Mouse (Mus musculus) CH12.LX (cell line): ENCODE data around the gene Asb14.

Source experiments
- CTCF ChIP-seq, 2 experiments: IDR thresholded peaks in 1 of 2; conservative IDR thresholded peaks in 1 of 2; 2 replicates each; pipeline ENCODE4 v1.5.1; 2011 to 2012; ENCODE audit warnings: low read depth in 2 of 2, low read length in 2 of 2, improper control_type of control experiment in 1 of 2, inconsistent platforms in 1 of 2, mild to moderate bottlenecking in 1 of 2, moderate library complexity in 1 of 2
- EP300 ChIP-seq: IDR thresholded peaks from 2 replicates; pipeline ENCODE4 v1.6.1; 2011; ENCODE audit warnings: low read length, improper control_type of control experiment
- POLR2A ChIP-seq: IDR thresholded peaks from 2 replicates; pipeline ENCODE4 v1.6.1; 2011; ENCODE audit warnings: low read depth, mild to moderate bottlenecking, improper control_type of control experiment, low read length
- RAD21 ChIP-seq: IDR thresholded peaks from 2 replicates; pipeline ENCODE4 v1.6.1; 2011; ENCODE audit warnings: low read depth, mild to moderate bottlenecking, low read length, improper control_type of control experiment, moderate library complexity
- RCOR1 ChIP-seq: conservative IDR thresholded peaks from 2 replicates; pipeline ENCODE4 v1.6.1; 2012; ENCODE audit warnings: low read depth, mild to moderate bottlenecking, inconsistent platforms, low read length, improper control_type of control experiment
- SIN3A ChIP-seq: IDR thresholded peaks from 2 replicates; pipeline ENCODE4 v1.6.1; 2012; ENCODE audit warnings: low read length, improper control_type of control experiment, inconsistent platforms
- SMC3 ChIP-seq: IDR thresholded peaks from 2 replicates; pipeline ENCODE4 v1.6.1; 2011; ENCODE audit warnings: low read depth, low read length, improper control_type of control experiment
- TBP ChIP-seq: conservative IDR thresholded peaks from 2 replicates; pipeline ENCODE4 v1.6.1; 2011; ENCODE audit warnings: low read depth, low read length, improper control_type of control experiment
- TCF12 ChIP-seq: IDR thresholded peaks from 2 replicates; pipeline ENCODE4 v1.6.1; 2014; ENCODE audit warnings: low read depth, mild to moderate bottlenecking, inconsistent platforms, low read length, improper control_type of control experiment
- UBTF ChIP-seq: IDR thresholded peaks from 2 replicates; pipeline ENCODE4 v1.6.1; 2012; ENCODE audit warnings: low read depth, mild to moderate bottlenecking, inconsistent platforms, low read length, improper control_type of control experiment, moderate library complexity
- USF1 ChIP-seq: IDR thresholded peaks from 2 replicates; pipeline ENCODE4 v1.6.1; 2014; ENCODE audit warnings: low read depth, mild to moderate bottlenecking, inconsistent platforms, low read length, improper control_type of control experiment
- ZC3H11A ChIP-seq: IDR thresholded peaks from 2 replicates; pipeline ENCODE4 v1.6.1; 2012; ENCODE audit warnings: low read depth, mild to moderate bottlenecking, inconsistent platforms, low read length, improper control_type of control experiment

GRCm38 (mm10) chr14:26923702-26924421 lies 29.5 kb downstream of the Asb14 start:
- no peak for TF ChIP-seq CTCF (conservative IDR thresholded peaks at IDR 0.05 in 1 of 2, IDR thresholded peaks at IDR 0.05 in 1 of 2; ENCODE audit: low read depth in 2 of 2, low read length in 2 of 2)
- no peak for TF ChIP-seq SMC3
- TF ChIP-seq TBP: no peak
- TF ChIP-seq POLR2A: no peak
- no peak for TF ChIP-seq RCOR1
- TF ChIP-seq TCF12: no peak
- TF ChIP-seq EP300: no peak
- no peak for TF ChIP-seq USF1
- TF ChIP-seq RAD21: no peak
- TF ChIP-seq ZC3H11A: no peak
- TF ChIP-seq UBTF: no peak
- no peak for TF ChIP-seq SIN3A
